Mouse (Mus musculus) heart, postnatal 0 days (tissue): Measurements from ENCODE around the gene Grik5.

ENCODE experiments used
- CTCF ChIP-seq: IDR thresholded peaks from 2 replicates; pipeline ENCODE4 v1.5.1; 2016; ENCODE audit warnings: antibody characterized with exemption, control low read depth, low read depth
- EP300 ChIP-seq: IDR thresholded peaks from 2 replicates; pipeline ENCODE4 v1.6.1; 2016; ENCODE audit warnings: antibody characterized with exemption, low read depth

- TF ChIP-seq CTCF (no peak), EP300 (no peak)
Measured at GRCm38 (mm10) chr7:25088968-25089367, 16.8 kb upstream of the Grik5 start.
